Mouse (Mus musculus): ENCODE data around the gene Troap.

GRCm38 (mm10) chr15:99030585-99031387 lies 43.6 kb upstream of the Troap start:
- no peak for TF ChIP-seq CTCF (IDR thresholded peaks at IDR 0.05; ENCODE audit: extremely low read depth, insufficient read length, insufficient replicate concordance, low read depth, low read length)
- TF ChIP-seq POLR2A (IDR thresholded peaks at IDR 0.05; ENCODE audit: low read depth, low read length): no peak; the same call in 1 of the 2 replicates
